Mouse (Mus musculus) gastrocnemius, adult 18-20 months (tissue): ENCODE data around the gene Serf1. TPM values are rescaled to one million over a fixed set of nuclear protein-coding genes. Genes with fewer than 3 reads are reported as not detected.
"Not testable (repeated sequence)": the region's sequence is repeated elsewhere in the genome, so short reads cannot be mapped to it uniquely, and the experiment has no call there.

ENCODE experiments used
- DNase-seq: peaks from one replicate; pipeline ENCODE4 v3.0.0; 2021; ENCODE audit warnings: low spot score
- long read RNA-seq, 2 experiments: library from polyadenylated mRNA; stranded (forward); transcript quantifications; one replicate each; pipeline ENCODE4 v2.0.0; 2021
- total RNA-seq, 2 experiments: library from RNA; stranded (reverse); gene quantifications; 2 replicates each; pipeline ENCODE4 v1.2.3; 2021

Gene Serf1
- 1 to 10 TPM; 7.9 to 8.7 TPM for total RNA-seq
- long read RNA-seq, experiment 1, transcript Serf1-201 (3 exons, 601 nt), result major isoform, 34 of 35 reads
- long read RNA-seq, experiment 1, partial matches to known transcripts, result 1 of 35 reads
- long read RNA-seq, experiment 1, other reads (novel, unspliced or antisense), result 0 of 35 reads
- long read RNA-seq, experiment 2, transcript Serf1-201 (3 exons, 601 nt), result major isoform, 21 of 21 reads
- long read RNA-seq, experiment 2, partial matches to known transcripts, result 0 of 21 reads
- long read RNA-seq, experiment 2, other reads (novel, unspliced or antisense), result 0 of 21 reads

- DNase-seq, result peak; percentile 70
Measured at GRCm38 (mm10) chr13:100107652-100108472, at the start of gene Serf1. TSS of gene Serf1 (plus strand) at chr13:100108012.

GRCm38 (mm10) chr13:100063936-100064335 is 43.9 kb upstream of the Serf1 start:
- no peak for DNase-seq

- no peak for DNase-seq
Measured at GRCm38 (mm10) chr13:100067821-100068220, 40.0 kb upstream of the Serf1 start.

- DNase-seq, result no peak
Measured at GRCm38 (mm10) chr13:100071473-100071872, 36.3 kb upstream of the Serf1 start.

- DNase-seq, result no peak
Measured at GRCm38 (mm10) chr13:100098808-100099207, 9.0 kb upstream of the Serf1 start.

- DNase-seq, result no peak
Measured at GRCm38 (mm10) chr13:100103052-100103658, 4.7 kb upstream of the Serf1 start.

GRCm38 (mm10) chr13:100103748-100104254 is 4.0 kb upstream of the Serf1 start, which contains the start of gene Bdp1:
TSS of gene Bdp1 (minus strand) at chr13:100104070.
- DNase-seq, result peak; percentile 95

GRCm38 (mm10) chr13:100112218-100112972 is 4.6 kb downstream of the Serf1 start:
- DNase-seq, result no peak

GRCm38 (mm10) chr13:100123970-100124369 is 16.2 kb downstream of the Serf1 start:
- DNase-seq, result no peak

GRCm38 (mm10) chr13:100124423-100125257 is 16.8 kb downstream of the Serf1 start, which contains the start of gene Smn1:
TSS of gene Smn1 (plus strand) at chr13:100124852.
- DNase-seq, result peak; percentile 93

GRCm38 (mm10) chr13:100125258-100125643 is 17.4 kb downstream of the Serf1 start:
- no peak for DNase-seq

- no peak for DNase-seq
Measured at GRCm38 (mm10) chr13:100141646-100142314, 34.0 kb downstream of the Serf1 start.

GRCm38 (mm10) chr13:100152659-100153058 is 44.8 kb downstream of the Serf1 start:
- DNase-seq, result no peak

- no peak for DNase-seq
Measured at GRCm38 (mm10) chr13:100156624-100157023, 48.8 kb downstream of the Serf1 start.

GRCm38 (mm10) chr13:100161171-100161870 is 53.5 kb downstream of the Serf1 start:
- DNase-seq, result not testable (repeated sequence)

GRCm38 (mm10) chr13:100162467-100162866 is 54.7 kb downstream of the Serf1 start:
- DNase-seq, result not testable (repeated sequence)
